Mouse (Mus musculus) midbrain, embryonic 14.5 days (tissue): ENCODE measurements at regions not wholly inside any gene's neighbourhood (a gene's known extent, or its start where the extent isn't known, plus 50 kb on each side); places are given as distances from the start of the nearest gene placed in this dataset.
A peak's percentile ranks its signal among the peaks of the same experiment; 100 is the strongest.

Experiments used
- ATAC-seq: fragments of 200-750 bp; cut with Nextera tagmentation; 2 replicates; pipeline ENCODE4 v1.8.0; 2017; ENCODE audit warnings: moderate number of reproducible peaks, moderate library complexity; ENCODE audit not compliant: low FRiP score, low TSS enrichment
- DNase-seq: peaks from one replicate; pipeline ENCODE4 v3.0.0-alpha.2; 2015
- H3K27ac ChIP-seq: fragments of 300-500 bp; sonication (generic); replicated peaks from 2 replicates; pipeline ENCODE4 v1.5.1; 2014; ENCODE audit warnings: mild to moderate bottlenecking, low read depth, low read length, moderate library complexity
- H3K27me3 ChIP-seq: fragments of 300-500 bp; sonication (generic); 2 replicates; pipeline ENCODE4 v1.6.1; 2014; ENCODE audit warnings: low read length, control low read depth, mixed read lengths; ENCODE audit not compliant: control insufficient read depth, insufficient read depth
- H3K36me3 ChIP-seq: fragments of 300-500 bp; sonication (generic); 2 replicates; pipeline ENCODE4 v1.6.1; 2014; ENCODE audit warnings: low read length, control low read depth; ENCODE audit not compliant: control insufficient read depth, insufficient read depth
- H3K4me1 ChIP-seq: fragments of 300-500 bp; sonication (generic); 2 replicates; pipeline ENCODE4 v1.6.1; 2014; ENCODE audit warnings: mild to moderate bottlenecking, antibody characterized with exemption, low read length, control low read depth; ENCODE audit not compliant: control insufficient read depth, insufficient read depth
- H3K4me2 ChIP-seq: fragments of 300-500 bp; sonication (generic); 2 replicates; pipeline ENCODE4 v1.6.1; 2014; ENCODE audit warnings: mild to moderate bottlenecking, low read length, moderate library complexity
- H3K4me3 ChIP-seq: fragments of 300-500 bp; sonication (generic); replicated peaks from 2 replicates; pipeline ENCODE4 v1.5.1; 2014; ENCODE audit warnings: low read depth, low read length
- H3K9ac ChIP-seq: fragments of 300-500 bp; sonication (generic); replicated peaks from 2 replicates; pipeline ENCODE4 v1.6.1; 2014; ENCODE audit warnings: mild to moderate bottlenecking, low read length, moderate library complexity
- H3K9me3 ChIP-seq: fragments of 300-500 bp; sonication (generic); 2 replicates; pipeline ENCODE4 v1.6.1; 2016; ENCODE audit warnings: low read length, control low read depth, mixed read lengths; ENCODE audit not compliant: control insufficient read depth
- WGBS: fragments of 180-500 bp; shearing (Covaris S2); extraction: QIAGEN DNeasy Blood & Tissue Kit; methylation state at CpG from one replicate; pipeline ENCODE4 v1.1.7; 2014; 5-methylcytosine and 5-hydroxymethylcytosine counted together

DNA sequence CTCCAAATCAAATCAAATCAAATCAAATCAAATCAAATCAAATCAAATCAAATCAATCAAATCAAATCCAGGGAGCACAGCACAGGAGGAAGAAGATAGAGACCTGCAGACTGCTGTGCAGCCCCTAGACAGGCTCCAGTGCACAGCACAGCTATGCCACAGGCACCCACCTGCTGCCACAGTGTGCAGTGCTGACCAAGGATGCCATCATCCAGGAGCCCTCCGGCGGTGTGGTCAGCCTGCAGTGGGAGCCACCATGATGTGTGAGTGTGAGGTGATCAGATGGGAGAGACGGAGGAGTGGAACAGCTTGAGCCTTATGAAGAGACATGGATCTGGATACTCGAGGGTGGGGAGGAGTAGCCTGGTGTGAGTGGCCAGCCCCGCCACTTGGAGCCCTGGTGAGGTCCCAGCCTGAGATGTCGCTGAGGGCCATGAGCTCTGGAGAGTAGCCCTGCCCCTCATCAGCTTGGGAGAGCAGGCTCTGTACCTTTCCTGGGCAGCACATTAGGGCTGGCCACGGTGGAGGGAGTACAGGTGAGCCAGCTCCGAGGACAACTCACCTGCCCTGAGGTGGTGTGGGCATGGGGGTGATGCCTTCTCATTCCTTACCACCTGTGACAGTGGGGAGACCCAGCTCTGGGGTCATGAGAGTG lies 252.4 kb downstream of the Dact1 start:
- 84% methylated on average over 8 of the region's 8 CpGs for WGBS
- H3K9me3 ChIP-seq: no peaks in the 10 kb centered on the region
- no peak overlapping the region for H3K4me3 ChIP-seq
- ATAC-seq (no peak), DNase-seq (no peak)
- H3K4me1 ChIP-seq: no peaks in the 10 kb centered on the region
- no peaks in the 10 kb centered on the region for H3K36me3 ChIP-seq
- no peak overlapping the region for H3K9ac ChIP-seq
- no peaks in the 10 kb centered on the region for H3K27me3 ChIP-seq
- H3K27ac ChIP-seq: no peak overlapping the region
- no peak overlapping the region for H3K4me2 ChIP-seq

DNA sequence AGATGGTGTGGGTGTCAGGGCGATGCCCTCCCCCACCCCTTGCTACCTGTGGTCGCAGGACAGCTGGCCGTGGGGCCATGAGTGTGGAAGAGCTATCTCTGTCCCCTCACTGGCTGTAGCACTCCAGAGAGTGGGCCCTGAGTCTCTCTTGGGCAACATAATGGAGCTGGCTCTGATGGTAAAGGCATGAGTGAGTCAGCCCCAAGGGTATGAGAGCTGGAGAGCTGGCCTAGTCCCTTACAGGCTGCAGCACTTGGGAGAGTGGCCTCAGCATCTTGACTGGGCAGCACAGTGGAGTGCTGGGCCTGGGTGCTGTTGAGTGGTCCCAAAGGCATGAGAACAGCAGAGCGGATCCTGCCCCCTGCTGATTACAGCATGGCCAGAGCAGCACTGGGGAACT lies 253.5 kb downstream of the Dact1 start:
- Histone ChIP-seq H3K27ac (no peak overlapping the region), H3K9me3 (no peaks in the 10 kb centered on the region), H3K4me1 (no peaks in the 10 kb centered on the region), H3K27me3 (no peaks in the 10 kb centered on the region), H3K4me3 (no peak overlapping the region), H3K36me3 (no peaks in the 10 kb centered on the region), H3K9ac (no peak overlapping the region), H3K4me2 (no peak overlapping the region)
- ATAC-seq (no peak), DNase-seq (no peak)
- 92% methylated on average over 4 of the region's 4 CpGs for WGBS

DNA sequence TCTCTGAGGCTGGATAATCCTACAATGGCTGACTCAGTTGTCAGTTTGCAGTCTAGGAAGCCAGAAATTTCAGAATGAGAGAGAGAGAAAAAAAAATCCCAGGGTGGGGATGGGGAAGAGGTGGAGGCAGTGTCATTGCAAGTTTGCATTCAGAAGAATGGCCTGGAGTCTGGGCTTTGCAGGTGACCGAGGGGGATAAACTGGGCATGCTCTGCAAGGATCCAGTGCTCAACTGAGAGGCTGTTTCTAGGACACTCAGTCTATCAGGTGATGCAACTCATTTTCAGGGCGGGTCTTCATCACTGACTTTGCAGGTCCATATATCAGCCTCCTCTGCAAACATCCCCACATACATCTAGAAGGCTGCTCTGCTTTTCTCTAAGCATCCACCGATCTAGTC lies 256.7 kb downstream of the Dact1 start:
- H3K4me1 ChIP-seq: peaks cover 4% of the 10 kb centered on the region; the same call in 1 of the 2 replicates
- no peak overlapping the region for H3K27ac ChIP-seq
- H3K9ac ChIP-seq: no peak overlapping the region
- 95% methylated on average over 3 of the region's 3 CpGs for WGBS
- no peaks in the 10 kb centered on the region for H3K27me3 ChIP-seq
- no peak overlapping the region for H3K4me2 ChIP-seq
- DNase-seq (no peak), ATAC-seq (no peak)
- H3K36me3 ChIP-seq: no peaks in the 10 kb centered on the region
- no peaks in the 10 kb centered on the region for H3K9me3 ChIP-seq
- H3K4me3 ChIP-seq: no peak overlapping the region

DNA sequence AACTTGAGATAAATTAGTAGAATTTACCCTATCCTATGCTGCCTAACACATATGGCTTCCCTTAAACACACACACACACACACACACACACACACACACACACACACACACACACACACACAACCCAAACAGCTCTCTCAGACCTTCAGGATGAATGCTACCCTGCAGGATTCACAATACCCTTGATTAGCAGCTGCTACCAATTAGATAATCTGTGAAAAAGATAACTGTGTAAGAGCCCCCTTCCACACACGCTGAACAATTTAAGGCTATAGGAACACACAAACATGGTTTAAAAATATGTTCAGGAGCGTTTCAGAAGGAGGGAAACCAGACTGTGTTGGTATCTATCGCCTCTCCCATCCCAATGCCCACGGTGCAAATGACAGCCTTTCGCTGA lies 258.6 kb downstream of the Dact1 start:
- Histone ChIP-seq H3K4me2 (no peak overlapping the region), H3K27ac (no peak overlapping the region), H3K9ac (no peak overlapping the region), H3K36me3 (no peaks in the 10 kb centered on the region), H3K4me3 (no peak overlapping the region), H3K9me3 (no peaks in the 10 kb centered on the region), H3K4me1 (peaks cover 17% of the 10 kb centered on the region), H3K27me3 (no peaks in the 10 kb centered on the region)
- no peak for DNase-seq
- no peak for ATAC-seq
- WGBS: 85% methylated on average over 5 of the region's 5 CpGs

DNA sequence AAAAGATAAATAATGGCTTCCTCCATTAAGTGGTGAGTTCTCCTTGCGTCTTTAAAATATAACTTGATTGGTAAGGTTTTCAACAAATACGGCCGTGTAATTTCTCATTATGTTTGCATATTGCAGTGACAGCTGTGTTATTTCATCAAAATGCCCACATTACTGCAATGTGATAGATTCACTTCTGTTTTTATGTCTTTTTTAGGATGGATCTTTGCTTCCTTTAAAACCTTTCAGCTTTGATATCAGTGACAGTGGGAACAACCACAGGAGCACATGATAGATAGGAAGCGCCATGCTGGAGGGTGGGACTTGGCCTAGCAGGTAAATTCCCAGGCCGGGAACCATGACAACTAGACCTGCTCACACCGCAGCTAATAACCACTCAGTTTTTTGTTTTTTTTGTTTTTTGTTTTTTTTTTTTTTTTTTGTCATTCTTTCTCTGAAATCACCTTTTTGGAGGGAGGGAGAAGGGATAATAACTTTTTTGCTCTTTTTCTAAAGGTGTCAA lies 259.3 kb downstream of the Dact1 start:
- 89% methylated on average over 6 of the region's 6 CpGs for WGBS
- no peak for ATAC-seq
- H3K27ac ChIP-seq: no peak overlapping the region

DNA sequence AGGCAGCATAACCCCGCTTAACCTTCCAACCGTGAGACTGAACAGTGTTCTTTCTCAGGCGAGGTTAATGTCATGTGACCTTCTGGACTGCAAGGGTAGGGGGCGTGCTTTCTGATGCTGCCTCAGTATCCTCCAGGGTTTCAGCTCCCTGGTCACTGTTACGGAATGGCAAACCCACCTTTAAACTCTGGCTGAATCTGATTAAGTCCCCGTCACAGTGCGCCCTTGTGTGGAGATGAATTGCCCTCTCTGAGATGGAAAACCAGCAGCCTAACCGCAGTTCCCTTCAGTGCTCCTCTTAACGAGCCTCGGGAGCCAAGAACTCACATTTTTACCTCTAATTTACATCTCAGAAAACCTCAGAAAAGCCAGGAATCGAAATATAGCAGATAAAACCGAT lies 260.0 kb downstream of the Dact1 start:
- Histone ChIP-seq H3K9ac (no peak overlapping the region), H3K27ac (no peak overlapping the region), H3K27me3 (no peaks in the 10 kb centered on the region), H3K4me1 (peaks cover 30% of the 10 kb centered on the region), H3K4me3 (no peak overlapping the region), H3K9me3 (no peaks in the 10 kb centered on the region), H3K36me3 (no peaks in the 10 kb centered on the region), H3K4me2 (no peak overlapping the region)
- no peak for DNase-seq
- WGBS: 38% methylated on average over 12 of the region's 12 CpGs
- ATAC-seq: no peak

More for the DNA sequence above, 259.3 kb downstream of the Dact1 start:
- no peak overlapping the region for H3K4me2 ChIP-seq
- H3K4me3 ChIP-seq: no peak overlapping the region
- no peak for DNase-seq
- no peaks in the 10 kb centered on the region for H3K27me3 ChIP-seq
- H3K4me1 ChIP-seq: peaks cover 23% of the 10 kb centered on the region
- no peak overlapping the region for H3K9ac ChIP-seq
- H3K9me3 ChIP-seq: no peaks in the 10 kb centered on the region
- no peaks in the 10 kb centered on the region for H3K36me3 ChIP-seq

DNA sequence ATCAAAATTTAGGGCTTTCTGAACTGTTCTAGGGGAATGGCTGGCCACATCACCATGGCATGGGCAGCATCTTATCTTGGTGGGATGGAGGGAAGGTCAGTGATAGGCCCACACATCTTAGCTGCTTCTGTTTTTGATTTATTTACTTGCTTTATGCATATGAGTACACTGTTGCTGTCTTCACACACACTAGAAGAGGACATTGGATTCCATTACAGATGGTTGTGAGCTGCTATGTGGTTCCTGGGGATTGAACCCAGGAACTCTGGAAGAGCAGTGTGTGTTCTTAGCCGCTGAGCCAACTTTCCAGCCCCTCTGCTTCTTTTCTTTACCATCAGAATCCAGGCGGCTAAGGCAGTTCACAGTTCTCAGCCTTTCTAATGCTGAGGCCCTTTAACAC lies 260.4 kb downstream of the Dact1 start:
- 89% methylated on average over 2 of the region's 2 CpGs for WGBS
- no peak for ATAC-seq
- Histone ChIP-seq H3K9ac (no peak overlapping the region), H3K27ac (no peak overlapping the region), H3K4me2 (no peak overlapping the region), H3K4me3 (no peak overlapping the region), H3K27me3 (no peaks in the 10 kb centered on the region), H3K9me3 (no peaks in the 10 kb centered on the region), H3K4me1 (peaks cover 31% of the 10 kb centered on the region), H3K36me3 (no peaks in the 10 kb centered on the region)
- no peak for DNase-seq

DNA sequence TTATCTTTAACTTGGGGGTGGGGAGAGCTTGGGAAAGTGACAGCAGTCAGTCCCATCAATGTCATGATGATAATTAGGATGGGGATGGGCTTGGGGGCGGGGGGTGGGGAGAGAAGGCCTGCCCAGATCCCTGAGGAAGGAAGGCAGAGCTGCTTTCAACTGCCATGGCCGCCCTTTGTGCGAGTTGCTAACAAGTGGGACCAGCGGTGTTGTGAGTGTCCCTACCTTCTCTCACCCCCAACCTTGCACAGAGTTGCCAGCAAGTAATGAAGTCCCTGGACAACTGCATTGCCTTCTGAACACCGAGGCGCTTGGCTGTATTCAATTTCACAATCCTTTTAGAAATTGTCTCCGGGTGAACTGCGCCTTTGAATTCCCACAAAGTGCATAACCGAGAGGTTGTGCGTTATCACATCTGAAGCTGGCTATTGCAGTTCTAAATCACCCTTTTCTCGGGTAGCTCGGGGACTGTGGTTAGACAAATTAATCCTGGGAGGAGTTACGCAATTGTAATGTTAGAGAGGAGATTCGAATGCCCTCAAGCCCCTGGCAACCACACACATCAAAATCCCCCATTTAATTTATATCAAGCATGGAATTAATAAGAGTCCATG lies 257.9 kb upstream of the Daam1 start:
- Histone ChIP-seq H3K9ac (no peak overlapping the region), H3K9me3 (no peaks in the 10 kb centered on the region), H3K27ac (peak overlapping the region; percentile 71), H3K4me2 (peak overlapping the region; percentile 28), H3K4me3 (no peak overlapping the region), H3K27me3 (no peaks in the 10 kb centered on the region), H3K36me3 (no peaks in the 10 kb centered on the region), H3K4me1 (peaks cover 32% of the 10 kb centered on the region)
- peak; percentile 37; the same call in 1 of the 2 replicates for ATAC-seq
- peak; percentile 73 for DNase-seq
- 15% methylated on average over 14 of the region's 14 CpGs for WGBS

DNA sequence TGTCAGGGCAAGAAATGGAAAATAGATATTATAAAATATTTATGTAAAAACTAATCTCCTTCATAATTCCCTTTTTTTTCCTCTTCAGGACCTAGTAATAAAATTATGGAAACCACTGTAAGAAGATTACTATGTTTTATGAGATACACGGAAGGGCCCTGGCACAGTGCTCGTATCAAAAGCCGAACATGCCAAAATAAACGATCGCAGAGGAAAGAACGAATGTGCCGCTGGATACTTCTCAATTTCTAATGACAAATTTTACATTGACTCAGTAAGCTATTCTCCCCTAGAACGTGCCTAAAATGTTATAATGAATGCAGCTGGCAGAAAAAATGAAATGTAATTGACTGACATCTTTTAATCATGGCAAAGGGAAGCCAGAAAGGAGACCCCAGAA lies 257.4 kb upstream of the Daam1 start:
- WGBS: 40% methylated on average over 8 of the region's 8 CpGs
- Histone ChIP-seq H3K36me3 (no peaks in the 10 kb centered on the region), H3K27me3 (no peaks in the 10 kb centered on the region), H3K27ac (peak overlapping the region; percentile 71), H3K4me2 (no peak overlapping the region), H3K9ac (no peak overlapping the region), H3K4me1 (peaks cover 36% of the 10 kb centered on the region), H3K4me3 (no peak overlapping the region), H3K9me3 (no peaks in the 10 kb centered on the region)
- ATAC-seq (no peak), DNase-seq (peak; percentile 60)
